Mouse (Mus musculus) adrenal gland, adult 8-10 months (tissue): ENCODE results near the gene Kbtbd2. TPM values are rescaled to one million over a fixed set of nuclear protein-coding genes. Genes with fewer than 3 reads are reported as not detected.

Experiments used
- DNase-seq: peaks from one replicate; pipeline ENCODE4 v3.0.0; 2022
- total RNA-seq, 4 experiments: library from RNA; stranded (reverse); gene quantifications; 2 replicates each; pipeline ENCODE4 v1.2.4; 2022

The Kbtbd2 gene
- total RNA-seq, 4 experiments from 2014 or later, result 31.8 to 37.0 (median 33.8) TPM

GRCm38 (mm10) chr6:56785068-56785467, 12.5 kb downstream of the Kbtbd2 start:
- no peak for DNase-seq

DNA sequence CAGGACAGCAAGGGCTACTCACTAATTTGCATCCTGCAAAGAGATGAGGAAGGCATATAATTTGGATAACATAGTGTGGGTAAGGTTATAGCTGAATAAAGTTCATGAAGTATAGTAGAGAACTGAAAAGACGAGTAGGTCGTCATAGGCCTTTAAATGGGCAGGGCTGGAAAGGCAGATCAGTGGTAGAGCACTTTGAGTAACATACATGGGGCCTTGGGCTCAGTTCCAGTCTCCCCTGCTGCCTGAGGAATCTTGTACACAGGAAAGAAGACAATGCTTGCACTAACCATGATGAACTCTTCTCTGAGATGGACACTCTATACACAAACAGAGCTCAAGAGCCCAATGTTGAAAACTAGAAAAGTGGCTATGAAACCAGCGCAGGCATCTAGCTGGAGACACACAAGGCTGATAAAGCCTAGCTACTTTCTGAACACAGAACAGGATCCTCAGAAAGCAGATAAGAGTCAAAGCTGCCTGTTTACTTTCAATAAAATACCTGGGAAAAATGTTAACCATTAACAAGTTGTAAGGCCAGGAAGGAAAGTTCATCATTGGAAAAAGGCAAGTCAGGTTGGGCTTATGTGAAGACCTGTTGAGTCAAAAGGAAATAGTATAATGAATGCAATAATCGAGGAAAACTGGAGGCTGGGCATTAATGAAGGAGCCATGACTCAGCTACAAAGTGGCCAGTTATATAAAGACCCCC, 13.9 kb downstream of the Kbtbd2 start:
- no peak for DNase-seq

GRCm38 (mm10) chr6:56779636-56780035, 18.0 kb downstream of the Kbtbd2 start:
- no peak for DNase-seq

DNA sequence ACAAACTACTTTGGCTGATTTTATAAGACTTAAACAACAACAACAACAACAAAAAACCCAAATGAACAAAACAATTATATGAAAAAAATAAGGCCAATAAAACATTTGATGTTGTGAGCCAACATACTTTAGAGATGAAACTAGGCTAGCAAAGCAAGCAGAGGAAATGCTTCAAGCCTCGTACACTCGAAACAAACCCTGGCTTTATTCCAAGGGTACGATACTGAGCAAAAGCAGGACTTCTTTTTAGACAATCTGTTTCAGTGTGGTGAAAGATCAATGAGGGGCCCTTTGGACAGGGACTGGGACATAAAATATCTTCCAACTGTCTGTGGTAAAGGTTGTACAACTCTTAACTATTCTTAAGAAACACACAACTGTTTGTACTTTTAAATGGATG, 21.8 kb downstream of the Kbtbd2 start:
- DNase-seq, result no peak

DNA sequence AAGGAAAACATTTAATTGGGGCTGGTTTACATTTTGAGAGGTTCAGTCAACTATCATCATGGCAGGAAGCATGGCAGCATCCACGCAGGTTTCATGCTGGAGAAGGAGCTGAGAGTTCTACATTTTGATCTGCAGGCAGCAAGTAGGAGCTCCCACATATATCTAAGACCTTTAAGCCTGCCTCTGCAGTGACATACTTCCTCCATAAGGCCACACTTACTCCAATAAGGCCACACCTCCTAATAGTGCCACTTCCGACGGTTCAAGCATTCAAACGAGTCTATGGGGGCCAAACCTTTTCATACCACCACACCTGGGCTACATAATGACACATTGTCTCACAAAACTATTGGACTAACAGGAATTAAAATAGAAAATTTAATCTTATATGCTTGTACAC, 31.9 kb downstream of the Kbtbd2 start:
- DNase-seq, result no peak

DNA sequence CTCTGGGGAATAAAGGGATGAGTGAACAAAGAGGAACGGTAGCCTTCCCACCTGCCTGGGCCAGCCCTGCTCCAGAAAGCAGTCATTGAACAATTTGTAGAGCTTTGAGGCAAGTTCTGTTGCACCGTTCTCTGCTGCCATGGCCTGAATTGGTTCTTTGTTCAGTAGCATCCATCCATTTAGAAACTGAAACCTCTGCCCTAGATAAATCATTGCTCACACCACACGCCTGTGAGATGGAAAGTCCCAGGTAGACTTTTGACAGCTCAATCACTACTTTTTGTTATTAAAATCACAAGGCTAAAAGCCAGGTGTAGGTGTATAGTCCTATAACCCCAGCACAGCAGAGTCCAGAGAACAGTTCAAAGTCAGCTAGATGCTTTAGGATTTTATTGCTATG, 32.3 kb downstream of the Kbtbd2 start:
- DNase-seq, result no peak

DNA sequence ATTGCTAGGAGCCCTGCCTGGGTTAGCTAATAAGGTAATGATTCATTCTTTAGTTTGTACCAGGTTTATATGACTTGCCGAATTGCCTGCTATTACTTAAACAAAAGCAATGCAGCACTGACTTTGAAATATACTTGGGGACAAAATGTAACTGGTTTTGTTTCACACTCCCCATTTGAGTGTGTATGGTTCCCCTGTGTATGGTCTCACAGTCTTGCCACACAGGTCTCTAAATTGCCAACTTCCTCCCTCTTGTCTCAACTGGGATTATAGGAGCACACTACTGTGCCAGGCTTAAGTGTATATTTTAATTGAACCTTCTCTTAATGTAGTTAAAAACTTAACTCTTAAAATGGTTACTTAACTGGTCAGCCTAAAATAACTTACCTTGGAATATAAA, 38.3 kb downstream of the Kbtbd2 start:
- DNase-seq, result no peak

- no peak for DNase-seq
Measured at GRCm38 (mm10) chr6:56756117-56756516, 41.5 kb downstream of the Kbtbd2 start.

DNA sequence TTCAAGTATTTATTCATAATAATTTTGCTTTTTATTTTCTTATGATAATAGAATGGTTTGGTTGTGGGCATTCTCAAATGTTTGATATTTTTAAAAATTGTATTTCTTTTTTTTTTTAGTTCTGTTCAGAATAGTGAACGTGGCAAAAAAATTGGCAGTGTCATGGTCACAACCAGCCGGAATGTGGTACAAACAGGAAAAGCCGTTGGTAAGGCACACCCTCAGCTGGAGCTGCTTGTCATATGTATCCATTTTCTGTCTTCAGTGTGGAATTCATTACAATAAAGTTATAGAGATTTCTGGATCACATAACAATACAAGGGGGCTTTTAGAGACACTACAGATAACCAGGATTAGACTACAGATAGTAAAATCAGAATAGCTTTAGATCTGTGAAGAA, 43.9 kb downstream of the Kbtbd2 start:
- DNase-seq, result no peak

DNA sequence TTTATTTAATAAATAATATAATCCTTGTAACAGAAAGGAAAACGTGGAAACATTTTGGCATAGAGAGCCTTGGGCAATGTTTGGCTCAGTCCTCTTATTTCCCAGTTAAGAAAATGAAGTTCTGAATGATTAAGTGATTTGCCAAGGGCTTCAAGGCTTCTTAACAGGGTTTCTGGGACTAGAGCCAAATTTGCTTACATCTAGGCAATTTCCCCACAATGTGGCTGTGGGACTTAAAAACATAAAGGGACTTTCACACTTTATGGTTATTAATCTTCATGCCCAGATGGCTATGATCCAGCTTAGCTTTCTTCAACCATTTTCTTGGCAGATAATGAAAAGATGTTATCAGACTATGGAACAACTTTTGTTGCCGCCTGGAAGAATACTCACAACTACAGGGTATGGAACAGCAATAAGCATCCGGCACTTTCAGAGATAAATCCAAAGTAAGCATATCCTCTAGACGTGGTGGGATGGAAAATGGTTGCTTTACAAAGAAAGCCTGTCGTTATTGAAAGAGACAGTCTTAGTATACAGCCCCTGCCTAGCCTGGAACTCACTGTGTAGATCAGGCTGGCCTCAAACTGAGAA, 51.6 kb downstream of the Kbtbd2 start:
- no peak for DNase-seq

DNA sequence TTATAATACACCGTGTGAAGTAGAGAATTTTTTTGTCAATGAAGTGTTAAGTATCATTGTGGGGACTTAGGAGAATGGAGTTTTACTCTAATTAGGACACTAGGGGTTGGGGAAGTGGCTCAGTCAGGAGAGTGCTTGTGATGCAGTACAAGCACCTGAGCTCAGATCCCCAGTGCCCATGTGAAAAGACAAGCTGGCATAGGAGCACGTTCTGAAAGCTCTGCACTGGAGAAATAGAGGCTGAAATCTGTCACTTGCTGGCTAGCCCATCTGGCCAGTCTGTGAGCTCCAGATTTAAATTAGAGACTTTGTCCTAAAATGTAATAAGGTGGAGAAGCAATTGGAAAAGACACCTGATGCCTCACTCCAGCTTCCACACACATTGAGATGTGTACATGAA, 65.1 kb downstream of the Kbtbd2 start:
- no peak for DNase-seq

Other genes with a start within 250 kb of the Kbtbd2 start
- gene Pde1c, start 228.7 kb downstream of the Kbtbd2 start, total RNA-seq, result under 1 TPM; 0.14 to 0.40 (median 0.29) TPM
- 10 to 100 TPM; 20.1 to 25.2 (median 23.4) TPM for gene Lsm5, start 93.1 kb downstream of the Kbtbd2 start, total RNA-seq
- gene Avl9, start 82.9 kb downstream of the Kbtbd2 start, total RNA-seq, result 10 to 100 TPM; 29.5 to 36.6 (median 31.3) TPM
- gene Fkbp9, start 34.2 kb upstream of the Kbtbd2 start, total RNA-seq, result 100 to 1,000 TPM in 1 of 4 experiments, 10 to 100 TPM in 3; 72.5 to 109 (median 90.2) TPM
- gene Nt5c3, start 126.1 kb upstream of the Kbtbd2 start, total RNA-seq, result 10 to 100 TPM; 24.7 to 34.6 (median 29.4) TPM
- gene Vmn1r4, start 126.2 kb upstream of the Kbtbd2 start, total RNA-seq, result 1 to 10 TPM in 1 of 4 experiments, under 1 TPM in 3; 0.46 to 1.1 (median 0.52) TPM
- not detected for gene Vmn1r5, start 172.5 kb upstream of the Kbtbd2 start, total RNA-seq
- under 1 TPM in 1 of 4 experiments, not detected in 3; 0.03 TPM for gene Vmn1r6, start 199.4 kb upstream of the Kbtbd2 start, total RNA-seq
- gene Vmn1r7, start 227.5 kb upstream of the Kbtbd2 start, total RNA-seq, result not detected
- gene Vmn1r8, start 234.5 kb upstream of the Kbtbd2 start, total RNA-seq, result not detected